Mouse (Mus musculus) olfactory bulb, adult 2 months (tissue): ENCODE measurements around the gene Mettl26. TPM values are rescaled to one million over a fixed set of nuclear protein-coding genes. Genes with fewer than 3 reads are reported as not detected.
A peak's percentile ranks its signal among the peaks of the same experiment; 100 is the strongest.

Experiments used
- H3K27ac ChIP-seq: fragments of 200-500 bp; 2 replicates; pipeline ENCODE4 v1.5.1; 2012; ENCODE audit warnings: low read depth, low read length; ENCODE audit not compliant: insufficient read depth
- H3K4me1 ChIP-seq: fragments of 200-500 bp; 2 replicates; pipeline ENCODE4 v1.6.1; 2012; ENCODE audit warnings: low read length; ENCODE audit not compliant: control insufficient read depth, insufficient read depth
- H3K4me3 ChIP-seq: fragments of 200-500 bp; 2 replicates; pipeline ENCODE4 v1.5.1; 2012; ENCODE audit warnings: mild to moderate bottlenecking, low read depth, low read length, moderate library complexity; ENCODE audit not compliant: insufficient read depth
- CTCF ChIP-seq: fragments of 200-500 bp; IDR thresholded peaks from 2 replicates; pipeline ENCODE4 v1.5.1; 2012; ENCODE audit warnings: low read depth, mild to moderate bottlenecking, low read length, moderate library complexity; ENCODE audit not compliant: insufficient read depth
- POLR2A ChIP-seq: fragments of 200-500 bp; IDR thresholded peaks from 2 replicates; pipeline ENCODE4 v1.6.1; 2012; ENCODE audit warnings: mild to moderate bottlenecking, low read depth, low read length, moderate library complexity; ENCODE audit not compliant: insufficient read depth
- WGBS: fragments of 180-500 bp; shearing (Covaris S2); methylation state at CpG from one replicate; pipeline ENCODE4 v1.1.7; 2018; 5-methylcytosine and 5-hydroxymethylcytosine counted together
- polyA plus RNA-seq: library from polyadenylated mRNA; stranded (reverse); fragments of >200 nt; gene quantifications from 2 replicates; pipeline ENCODE4 v1.2.4, GENCODE M21; 2012; ENCODE audit warnings: low replicate concordance; ENCODE audit not compliant: missing spikeins, insufficient read depth, insufficient read length

Mettl26 gene
- polyA plus RNA-seq, 1 experiment: not detected

GRCm38 (mm10) chr17:25873405-25874147, 1.3 kb upstream of the Mettl26 start:
- Histone ChIP-seq H3K4me3 (0 out of 2 replicates have a peak overlapping the region, but pooled peaks have one; percentile 87), H3K27ac (peak overlapping the region; percentile 82; the same call in 1 of the 2 replicates), H3K4me1 (peaks cover 22% of the 10 kb centered on the region)
- WGBS: 80% methylated on average over 11 of the region's 11 CpGs
- TF ChIP-seq POLR2A: no peak
- no peak for TF ChIP-seq CTCF

- H3K4me3 ChIP-seq: peak overlapping the region; percentile 87
- TF ChIP-seq POLR2A: no peak
- no peak for TF ChIP-seq CTCF
- 9% methylated on average over 14 of the region's 14 CpGs for WGBS
- peaks cover 27% of the 10 kb centered on the region for H3K4me1 ChIP-seq
- H3K27ac ChIP-seq: peak overlapping the region; percentile 82
Measured at GRCm38 (mm10) chr17:25874148-25874720, 640 bp upstream of the Mettl26 start.

DNA sequence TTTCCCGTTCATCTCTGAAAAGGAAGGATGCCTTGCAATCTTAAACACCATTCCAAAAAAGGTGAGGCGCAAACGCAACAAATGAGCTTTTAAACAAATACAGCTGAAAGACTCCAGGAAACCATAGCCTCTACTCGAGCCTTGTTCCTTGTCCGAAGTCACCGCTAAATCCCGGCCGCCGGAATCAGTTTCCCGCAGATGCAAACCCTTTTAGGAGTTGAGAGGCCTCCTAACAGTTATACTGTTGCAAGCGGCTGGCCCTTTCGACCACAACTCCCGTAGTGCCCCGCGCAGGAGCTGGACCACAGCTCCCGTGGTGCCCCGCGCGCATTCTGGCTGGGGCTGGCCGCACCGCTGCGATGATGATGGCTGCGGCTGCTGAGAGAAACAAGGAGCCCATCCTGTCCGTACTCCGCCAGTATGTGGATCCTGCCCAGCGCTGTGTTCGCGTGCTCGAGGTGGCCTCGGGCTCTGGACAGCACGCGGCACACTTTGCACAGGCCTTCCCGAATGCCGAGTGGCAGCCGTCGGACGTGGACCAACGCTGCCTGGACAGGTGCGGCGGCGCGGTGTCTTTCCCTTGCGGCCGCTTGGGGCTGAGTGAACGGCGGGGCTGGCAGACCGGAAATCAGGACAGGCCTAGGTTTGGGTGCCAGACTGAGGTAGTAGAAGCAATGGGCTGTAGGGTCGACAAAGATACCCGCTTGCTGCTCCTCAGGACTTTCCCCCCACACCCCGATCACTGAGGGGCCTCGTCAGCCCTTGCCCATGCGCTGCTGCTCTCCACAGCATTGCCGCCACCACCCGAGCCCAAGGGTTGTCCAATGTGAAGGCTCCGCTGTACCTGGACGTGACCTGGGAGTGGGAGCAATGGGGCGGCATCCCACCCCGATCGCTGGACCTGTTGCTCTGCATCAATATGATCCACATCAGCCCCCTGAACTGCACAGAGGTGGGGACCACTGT, 580 bp downstream of the Mettl26 start:
- Histone ChIP-seq H3K27ac (peak overlapping the region; percentile 96), H3K4me1 (peaks cover 30% of the 10 kb centered on the region), H3K4me3 (peak overlapping the region; percentile 87)
- WGBS: under 1% methylated on average over 59 of the region's 59 CpGs
- TF ChIP-seq POLR2A (peak; percentile 84), CTCF (peak; percentile 32; the same call in 1 of the 2 replicates)

DNA sequence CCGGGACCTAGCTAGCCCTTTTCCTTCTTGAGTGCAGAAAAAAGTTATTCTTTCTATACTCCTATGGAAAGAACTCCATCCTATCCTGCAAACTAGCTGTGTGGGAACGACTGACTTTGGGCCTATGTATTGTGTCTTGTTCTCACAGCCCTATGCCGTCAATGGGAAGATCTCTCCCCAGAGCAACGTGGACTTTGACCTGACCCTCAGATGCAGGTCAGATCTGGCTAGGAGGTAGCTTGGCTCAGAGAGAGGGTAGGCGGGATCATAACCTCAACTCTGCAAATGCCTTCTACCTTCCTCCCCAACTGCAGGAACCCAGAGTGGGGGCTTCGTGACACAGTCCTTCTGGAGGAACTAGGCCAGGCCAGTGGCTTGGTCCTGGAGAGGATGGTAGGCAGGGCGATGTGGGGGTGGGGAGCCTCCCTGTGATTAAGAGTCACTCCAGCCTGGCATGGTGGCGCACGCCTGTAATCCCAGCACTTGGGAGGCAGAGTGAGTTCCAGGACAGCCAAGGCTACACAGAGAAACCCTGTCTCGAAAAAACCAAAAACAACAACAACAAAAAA, 1.6 kb downstream of the Mettl26 start:
- Histone ChIP-seq H3K4me1 (peaks cover 30% of the 10 kb centered on the region), H3K4me3 (peak overlapping the region; percentile 87), H3K27ac (no peak overlapping the region)
- 67% methylated on average over 10 of the region's 10 CpGs for WGBS
- no peak for TF ChIP-seq POLR2A
- no peak for TF ChIP-seq CTCF

DNA sequence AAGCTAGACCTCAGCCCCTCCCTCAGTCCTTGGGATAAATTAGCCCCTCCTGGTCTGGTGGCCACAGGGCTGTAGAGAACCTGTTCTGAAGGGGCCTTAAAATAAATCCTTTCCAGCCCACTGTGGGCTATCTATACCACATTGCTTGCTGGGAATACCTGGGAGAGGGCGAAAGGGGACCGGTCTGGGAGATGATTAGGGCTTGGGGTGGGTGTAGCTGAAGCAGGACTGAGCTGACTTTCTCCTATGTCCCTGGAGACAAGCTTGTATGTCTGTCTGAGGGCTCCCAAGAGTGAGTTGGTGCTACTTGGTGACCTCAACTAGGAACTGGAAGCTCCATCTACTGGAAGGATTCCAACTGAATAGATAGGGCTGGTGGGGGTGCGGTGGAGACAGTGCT, 2.2 kb downstream of the Mettl26 start:
- WGBS: 90% methylated on average over 3 of the region's 3 CpGs
- TF ChIP-seq CTCF (no peak), POLR2A (no peak)
- H3K4me1 ChIP-seq: peaks cover 30% of the 10 kb centered on the region
- H3K27ac ChIP-seq: no peak overlapping the region
- no peak overlapping the region for H3K4me3 ChIP-seq

DNA sequence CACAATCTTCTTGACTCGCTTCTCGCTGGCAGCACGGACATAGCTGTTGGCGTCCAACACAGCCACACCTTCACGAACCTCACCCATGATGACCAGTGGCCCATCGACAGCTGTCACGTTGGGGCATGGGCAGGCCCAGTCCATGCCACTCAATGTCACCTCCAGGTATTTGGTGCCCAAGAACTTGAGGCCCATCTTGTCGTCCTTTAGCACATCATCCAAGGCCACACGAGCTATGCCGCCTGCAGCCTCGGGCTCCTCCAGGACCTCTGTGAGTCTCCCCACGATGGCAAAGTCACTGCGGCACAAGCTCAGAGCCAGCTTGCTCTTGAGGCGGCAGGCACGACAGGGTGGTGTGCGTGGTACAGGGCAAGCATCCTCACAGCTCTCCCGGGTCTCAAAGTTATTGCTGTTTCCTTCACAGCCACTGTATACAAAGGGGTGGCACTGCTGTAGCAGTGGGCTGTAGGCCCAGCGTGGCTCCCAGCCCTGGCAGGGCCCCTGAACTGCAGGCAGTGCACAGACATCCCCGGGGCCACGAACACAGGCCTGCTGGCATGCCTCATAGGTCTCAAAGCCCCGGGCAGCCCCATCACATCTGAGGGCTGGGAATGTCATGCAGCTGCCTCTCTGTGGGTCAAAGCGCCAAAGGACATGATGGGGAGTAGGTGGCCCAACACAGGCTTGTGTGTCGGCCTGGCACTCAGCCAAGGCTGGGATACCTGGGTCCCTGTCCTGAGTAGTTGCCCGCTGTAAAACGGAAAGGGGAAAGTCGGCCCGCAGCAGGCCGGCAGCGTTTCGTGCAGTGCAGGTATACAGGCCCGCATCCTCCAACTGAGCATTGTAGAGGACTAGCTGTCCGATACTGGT, 3.1 kb downstream of the Mettl26 start:
- Histone ChIP-seq H3K4me3 (no peak overlapping the region), H3K27ac (no peak overlapping the region), H3K4me1 (peaks cover 30% of the 10 kb centered on the region)
- 89% methylated on average over 32 of the region's 32 CpGs for WGBS
- TF ChIP-seq CTCF (no peak), POLR2A (no peak)

GRCm38 (mm10) chr17:25878611-25879180, 3.8 kb downstream of the Mettl26 start:
- Histone ChIP-seq H3K4me1 (peaks cover 30% of the 10 kb centered on the region), H3K4me3 (no peak overlapping the region), H3K27ac (no peak overlapping the region)
- TF ChIP-seq CTCF (no peak), POLR2A (no peak)
- 90% methylated on average over 19 of the region's 19 CpGs for WGBS

DNA sequence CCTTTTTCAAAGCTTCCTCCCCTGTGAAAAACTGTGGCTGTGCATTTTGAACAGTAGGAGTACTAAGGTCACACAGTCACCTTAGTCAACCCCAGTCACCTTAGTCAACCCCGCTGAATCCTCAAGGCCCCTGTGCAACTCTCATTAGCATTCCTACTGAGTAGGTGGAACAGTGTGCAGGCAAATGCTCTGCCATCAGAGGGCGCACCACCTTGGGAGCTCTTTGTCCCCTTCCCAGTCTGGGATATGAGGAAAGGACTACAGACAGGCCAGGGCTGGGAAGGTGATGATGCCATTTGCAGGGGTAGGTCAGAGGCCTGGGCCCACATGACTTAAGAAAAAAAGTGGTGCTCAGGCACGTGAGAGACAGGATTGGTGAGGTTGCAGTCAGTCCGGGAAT, 4.4 kb downstream of the Mettl26 start:
- 56% methylated on average over 4 of the region's 4 CpGs for WGBS
- TF ChIP-seq CTCF (no peak), POLR2A (no peak)
- Histone ChIP-seq H3K27ac (no peak overlapping the region), H3K4me1 (peaks cover 27% of the 10 kb centered on the region), H3K4me3 (no peak overlapping the region)
